Mouse (Mus musculus) bone marrow macrophage, adult 2 months (primary cell): Measurements from ENCODE around the gene Elmo1.

Experiments
- CTCF ChIP-seq: IDR thresholded peaks from 2 replicates; pipeline ENCODE4 v1.5.1; 2012; ENCODE audit warnings: low read depth, mild to moderate bottlenecking, low read length, moderate library complexity
- POLR2A ChIP-seq: IDR thresholded peaks from 2 replicates; pipeline ENCODE4 v1.6.1; 2012; ENCODE audit warnings: mild to moderate bottlenecking, low read depth, low read length, borderline replicate concordance

- TF ChIP-seq CTCF (no peak), POLR2A (no peak)
Measured at GRCm38 (mm10) chr13:20385423-20385822, 295.0 kb downstream of the Elmo1 start.
